Mouse (Mus musculus) splenic B cell, adult 2 months (primary cell): ENCODE measurements around the gene Thnsl2.
A peak's percentile ranks its signal among the peaks of the same experiment; 100 is the strongest.

ENCODE experiments used
- DNase-seq: peaks from one replicate; pipeline ENCODE4 v3.0.0-alpha.2; 2011; ENCODE audit warnings: low read depth, low spot score
- H3K27me3 ChIP-seq: 2 replicates; pipeline ENCODE4 v1.6.1; 2012; ENCODE audit warnings: mild to moderate bottlenecking, low read length, moderate library complexity, mixed read lengths; ENCODE audit not compliant: control insufficient read depth, poor library complexity, insufficient read depth, severe bottlenecking
- H3K36me3 ChIP-seq: 2 replicates; pipeline ENCODE4 v1.6.1; 2012; ENCODE audit warnings: mild to moderate bottlenecking, low read length, moderate library complexity, mixed read lengths; ENCODE audit not compliant: control insufficient read depth, poor library complexity, insufficient read depth, severe bottlenecking

The Thnsl2 gene

GRCm38 (mm10) chr6:71143894-71144455 is at the start of gene Thnsl2:
TSS of gene Thnsl2 (minus strand) at chr6:71144439.
- Histone ChIP-seq H3K27me3 (no peaks in the 10 kb centered on the region; the same call in 1 of the 2 replicates), H3K36me3 (no peaks in the 10 kb centered on the region)
- no peak for DNase-seq

DNA sequence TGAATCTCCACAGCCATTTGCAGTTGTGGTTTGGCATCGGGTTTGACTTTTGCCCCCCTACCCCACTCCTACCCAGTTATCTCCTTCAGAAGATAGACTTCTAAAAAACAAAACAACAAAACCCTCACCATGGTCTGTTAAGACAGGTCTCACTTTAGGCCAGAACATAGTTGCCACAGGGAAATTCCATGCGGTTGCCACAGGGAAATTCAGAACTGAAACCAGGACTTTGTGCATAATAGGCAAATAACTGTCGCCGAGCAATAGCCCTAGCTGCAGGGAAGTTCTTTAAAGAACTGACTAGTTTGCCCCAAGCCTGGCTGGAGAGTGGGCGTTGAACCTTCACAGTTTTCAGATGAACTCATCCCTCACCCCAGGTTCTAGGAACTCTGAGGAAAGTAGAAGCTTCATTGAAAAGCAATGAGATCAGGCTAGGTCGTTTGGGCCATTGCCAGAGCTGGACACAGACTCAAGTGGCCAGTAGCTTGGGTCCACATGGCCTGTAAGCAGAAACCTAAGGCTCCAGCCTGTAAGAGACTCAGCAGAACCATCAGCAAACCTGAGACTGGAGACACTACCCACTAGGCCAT is 49.0 kb upstream of the Thnsl2 start:
- Histone ChIP-seq H3K27me3 (no peaks in the 10 kb centered on the region), H3K36me3 (no peaks in the 10 kb centered on the region)
- no peak for DNase-seq

DNA sequence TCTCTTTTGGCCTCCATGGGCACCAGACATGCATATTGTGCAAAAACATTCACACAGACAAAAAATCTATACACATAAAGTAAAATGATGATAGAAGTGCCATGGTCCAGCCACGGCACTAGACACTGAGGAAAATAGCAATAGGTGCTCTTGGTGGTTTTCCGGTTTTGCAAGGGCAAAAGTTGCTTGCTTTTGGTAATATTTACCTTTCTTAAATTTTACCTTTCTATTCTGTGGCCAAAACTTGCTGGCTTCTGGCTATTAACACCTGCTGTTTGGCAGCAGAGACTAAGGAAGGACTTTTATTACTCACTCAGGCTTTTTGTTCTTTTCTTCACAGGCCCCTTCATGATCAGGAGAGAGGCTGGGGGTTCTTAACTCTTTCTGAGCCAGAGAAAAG is 46.3 kb upstream of the Thnsl2 start:
- Histone ChIP-seq H3K27me3 (no peaks in the 10 kb centered on the region), H3K36me3 (no peaks in the 10 kb centered on the region)
- DNase-seq: no peak

GRCm38 (mm10) chr6:71189578-71189977 is 45.3 kb upstream of the Thnsl2 start:
- no peak for DNase-seq
- Histone ChIP-seq H3K36me3 (no peaks in the 10 kb centered on the region), H3K27me3 (no peaks in the 10 kb centered on the region)

GRCm38 (mm10) chr6:71184941-71185604 is 40.8 kb upstream of the Thnsl2 start:
- no peaks in the 10 kb centered on the region for H3K27me3 ChIP-seq
- DNase-seq: no peak

DNA sequence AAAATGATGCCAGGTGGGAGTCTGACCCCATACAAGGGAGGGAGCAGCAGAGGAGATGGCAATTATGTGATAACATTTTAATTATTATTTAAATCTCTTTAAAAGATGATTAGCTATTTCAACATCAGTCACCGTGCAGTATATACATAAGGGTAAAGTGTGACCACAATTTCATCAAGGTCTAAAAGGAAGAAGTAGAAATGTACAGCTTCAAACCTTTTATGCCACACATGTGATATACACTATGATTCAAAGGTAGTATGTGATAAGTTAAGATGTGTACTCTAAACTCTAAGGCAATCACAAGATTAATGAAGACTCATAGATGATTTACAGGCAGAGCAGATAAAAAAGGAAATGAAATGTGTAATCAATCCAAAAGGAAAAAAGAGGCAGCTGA is 36.4 kb upstream of the Thnsl2 start:
- no peaks in the 10 kb centered on the region for H3K27me3 ChIP-seq
- no peak for DNase-seq
- no peaks in the 10 kb centered on the region for H3K36me3 ChIP-seq

More at GRCm38 (mm10) chr6:71184941-71185604, 40.8 kb upstream of the Thnsl2 start:
- H3K36me3 ChIP-seq: no peaks in the 10 kb centered on the region

DNA sequence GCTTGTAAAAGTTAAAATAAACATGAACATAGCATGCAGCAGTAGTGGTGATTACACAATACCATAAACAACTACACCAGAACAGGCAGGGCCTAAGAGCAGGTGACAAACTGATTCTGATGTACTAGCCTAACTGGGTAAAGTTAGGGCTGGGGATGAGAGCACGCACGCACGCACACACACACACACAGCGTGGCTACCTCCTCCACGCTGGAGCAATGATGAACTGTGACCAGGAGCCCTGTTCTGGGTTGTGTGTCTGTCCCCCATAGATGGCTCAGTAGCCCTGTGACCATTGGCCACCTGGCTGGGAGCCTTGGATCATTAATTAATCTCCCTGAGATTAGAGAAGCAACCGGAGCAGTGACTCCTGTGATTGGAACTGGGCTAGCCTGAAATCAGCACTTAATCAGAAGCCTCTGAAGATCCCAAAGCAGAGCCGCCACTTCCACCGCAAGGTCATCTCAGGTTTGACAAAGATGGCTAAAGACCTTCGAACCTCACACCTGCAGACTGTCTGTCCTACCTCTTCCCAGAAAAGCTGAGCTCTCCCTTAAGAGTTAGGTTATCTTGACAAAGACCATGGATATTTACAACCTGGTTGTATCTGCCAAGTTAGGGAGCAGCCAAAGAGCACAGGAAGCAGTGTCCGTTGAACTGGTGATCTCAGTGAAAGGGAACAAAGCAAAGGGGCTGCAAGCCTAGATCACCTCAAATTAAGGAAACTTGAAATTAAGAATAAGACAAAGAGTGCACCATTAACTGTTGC is 28.8 kb upstream of the Thnsl2 start:
- DNase-seq: no peak
- no peaks in the 10 kb centered on the region for H3K27me3 ChIP-seq
- no peaks in the 10 kb centered on the region for H3K36me3 ChIP-seq

GRCm38 (mm10) chr6:71166551-71167169 is 22.4 kb upstream of the Thnsl2 start:
- no peaks in the 10 kb centered on the region for H3K27me3 ChIP-seq
- peak; percentile 54 for DNase-seq
- no peaks in the 10 kb centered on the region for H3K36me3 ChIP-seq

- no peaks in the 10 kb centered on the region for H3K36me3 ChIP-seq
- H3K27me3 ChIP-seq: no peaks in the 10 kb centered on the region
- DNase-seq: no peak
Measured at GRCm38 (mm10) chr6:71164394-71164793, 20.2 kb upstream of the Thnsl2 start.

GRCm38 (mm10) chr6:71162269-71162668 is 18.0 kb upstream of the Thnsl2 start:
- Histone ChIP-seq H3K36me3 (no peaks in the 10 kb centered on the region), H3K27me3 (no peaks in the 10 kb centered on the region; the same call in 1 of the 2 replicates)
- no peak for DNase-seq

DNA sequence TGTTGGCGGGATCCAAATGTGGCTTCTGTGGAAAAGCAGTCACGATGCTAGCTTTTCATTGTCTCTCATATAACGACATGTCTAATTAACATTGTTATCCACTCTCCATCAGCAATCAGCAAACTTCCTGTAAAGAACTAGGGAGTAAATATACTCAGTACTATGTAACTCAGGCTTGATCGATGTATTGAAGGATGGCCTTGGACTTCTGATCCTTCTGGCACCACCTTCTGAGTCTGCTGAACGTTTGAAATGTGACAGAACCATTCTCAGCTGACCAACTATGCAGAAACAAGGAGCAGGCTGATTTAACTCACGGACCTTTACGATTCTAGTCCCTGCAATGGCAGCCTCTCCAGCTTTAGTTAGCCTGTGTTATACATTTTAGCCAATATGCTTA is 17.1 kb upstream of the Thnsl2 start:
- Histone ChIP-seq H3K27me3 (no peaks in the 10 kb centered on the region; the same call in 1 of the 2 replicates), H3K36me3 (no peaks in the 10 kb centered on the region)
- DNase-seq: no peak

DNA sequence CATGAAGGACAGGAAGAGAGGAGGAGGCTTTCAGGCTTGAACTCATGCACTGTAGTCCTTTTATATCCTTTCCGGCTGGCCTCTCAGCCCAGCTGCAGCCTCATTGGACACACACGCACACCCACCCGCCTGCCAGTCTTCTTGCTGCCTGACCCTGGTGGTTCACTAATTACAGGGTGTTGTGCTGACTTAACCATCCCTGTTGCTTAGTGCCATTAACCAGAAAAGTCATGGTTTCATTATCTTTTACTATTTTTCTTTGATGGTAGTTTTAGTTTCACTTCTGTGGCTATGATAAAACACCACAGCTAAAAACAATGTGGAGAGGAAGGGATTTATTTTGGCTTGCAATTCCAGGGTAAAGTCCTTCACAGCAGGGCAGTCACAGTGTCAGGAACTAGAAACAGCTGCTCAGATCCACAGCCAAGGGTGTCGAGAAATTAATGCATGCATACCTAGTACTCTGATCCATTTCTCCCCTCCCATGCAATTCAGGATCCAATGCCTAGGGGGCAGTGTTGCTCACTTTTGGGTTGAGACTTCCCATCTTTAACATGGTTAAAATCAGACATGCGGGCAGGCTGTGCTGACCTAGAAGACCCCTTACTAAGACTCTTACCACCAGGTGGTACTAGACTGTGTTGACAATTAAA is 12.6 kb upstream of the Thnsl2 start:
- H3K36me3 ChIP-seq: no peaks in the 10 kb centered on the region
- H3K27me3 ChIP-seq: no peaks in the 10 kb centered on the region; the same call in 1 of the 2 replicates
- peak; percentile 37 for DNase-seq

DNA sequence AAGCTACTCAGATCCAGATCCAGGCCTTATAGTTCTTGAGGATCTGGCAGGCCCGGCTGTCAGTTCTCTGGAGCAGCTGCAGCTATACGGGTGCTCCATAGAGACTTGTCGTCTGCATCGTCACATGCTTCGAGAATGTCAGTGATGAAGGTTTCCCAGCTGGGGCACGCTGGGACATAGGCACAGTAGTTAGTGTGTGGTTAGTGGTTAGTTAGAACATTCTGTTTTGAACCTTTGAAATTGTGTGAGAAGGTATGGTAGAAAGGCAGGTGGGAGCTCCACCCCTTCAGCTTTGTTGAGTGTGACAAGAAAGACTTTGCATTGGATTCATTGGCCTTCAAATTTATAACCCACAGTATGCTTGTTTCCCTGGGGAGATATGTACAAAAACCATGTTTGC is 10.6 kb upstream of the Thnsl2 start:
- DNase-seq: no peak
- H3K36me3 ChIP-seq: no peaks in the 10 kb centered on the region

DNA sequence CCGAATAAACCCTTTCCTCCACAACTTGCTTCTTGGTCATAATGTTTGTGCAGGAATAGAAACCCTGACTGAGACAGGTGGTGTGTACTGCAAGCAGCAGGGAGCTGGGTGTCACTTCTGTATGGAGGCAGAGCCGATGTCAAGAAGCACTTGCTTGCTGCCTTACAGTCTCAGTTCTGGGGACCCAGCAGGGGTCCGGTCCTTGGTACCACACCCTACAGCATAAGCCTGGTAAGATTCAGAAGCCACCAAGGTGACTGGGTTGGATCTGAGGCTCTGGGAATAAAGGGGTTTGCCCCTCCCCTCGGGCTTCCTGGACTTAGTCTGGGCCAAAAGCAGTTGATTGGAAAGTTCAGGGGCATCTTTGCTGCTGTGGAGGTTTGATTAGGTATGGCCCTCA is 9.2 kb upstream of the Thnsl2 start:
- DNase-seq: no peak
- Histone ChIP-seq H3K36me3 (no peaks in the 10 kb centered on the region), H3K27me3 (no peaks in the 10 kb centered on the region; the same call in 1 of the 2 replicates)

More for the DNA sequence above, 10.6 kb upstream of the Thnsl2 start:
- H3K27me3 ChIP-seq: no peaks in the 10 kb centered on the region; the same call in 1 of the 2 replicates
